Mouse (Mus musculus) G1E (cell line): ENCODE data around the gene Ppm1h. TPM values are rescaled to one million over a fixed set of nuclear protein-coding genes. Genes with fewer than 3 reads are reported as not detected.

Experiments
- ATAC-seq: 2 replicates; pipeline ENCODE4 v1.8.0; 2016; ENCODE audit warnings: mild to moderate bottlenecking; ENCODE audit not compliant: insufficient number of reproducible peaks, poor library complexity, low FRiP score, severe bottlenecking; ENCODE audit errors: extremely low read depth
- DNase-seq: peaks from one replicate; pipeline ENCODE4 v3.0.0; 2012; ENCODE audit warnings: low spot score
- H3K27me3 ChIP-seq: 2 replicates; pipeline ENCODE4 v1.6.1; 2012; ENCODE audit warnings: mild to moderate bottlenecking, low read length, inconsistent platforms; ENCODE audit not compliant: insufficient read depth
- H3K36me3 ChIP-seq: replicated peaks from 2 replicates; pipeline ENCODE3; 2012; ENCODE audit warnings: mild to moderate bottlenecking, inconsistent platforms
- H3K4me1 ChIP-seq: 2 replicates; pipeline ENCODE4 v1.6.1; 2012; ENCODE audit warnings: low read depth, low read length, inconsistent platforms, mixed read lengths; ENCODE audit not compliant: insufficient read depth
- H3K4me3 ChIP-seq: 2 replicates; pipeline ENCODE4 v1.5.1; 2012; ENCODE audit warnings: low read depth, mild to moderate bottlenecking, inconsistent platforms, low read length, moderate library complexity, mixed read lengths
- H3K9me3 ChIP-seq: replicated peaks from 2 replicates; pipeline ENCODE4 v1.6.1; 2012; ENCODE audit warnings: inconsistent platforms
- CTCF ChIP-seq: IDR thresholded peaks from 2 replicates; pipeline ENCODE4 v1.5.1; 2012; ENCODE audit warnings: low read depth, low read length, inconsistent platforms, mixed read lengths
- GATA1 ChIP-seq: IDR thresholded peaks from 2 replicates; pipeline ENCODE4 v1.6.1; 2012; ENCODE audit warnings: borderline replicate concordance, low read length, inconsistent platforms, mixed read lengths
- GATA2 ChIP-seq: IDR thresholded peaks from 2 replicates; pipeline ENCODE4 v1.6.1; 2012; ENCODE audit warnings: low read depth, low read length, inconsistent platforms, borderline replicate concordance
- POLR2AphosphoS5 ChIP-seq: IDR thresholded peaks from 2 replicates; pipeline ENCODE4 v1.6.1; 2012; ENCODE audit warnings: low read depth, low read length, inconsistent platforms; ENCODE audit not compliant: insufficient replicate concordance
- TAL1 ChIP-seq: conservative IDR thresholded peaks from 2 replicates; pipeline ENCODE4 v1.6.1; 2012; ENCODE audit warnings: low read depth, low read length, inconsistent platforms, mixed read lengths
- polyA plus RNA-seq: library from polyadenylated mRNA; stranded (reverse); fragments of >175 nt; gene quantifications from 2 replicates; pipeline ENCODE4 v1.2.3, GENCODE M21; 2012
- total RNA-seq, 2 experiments: library from RNA; stranded (forward) in 1 of 2; stranded (reverse) in 1 of 2; fragments of 200-1000 nt in 1 of 2; fragments of >200 nt in 1 of 2; fragmentation: Nextera tagmentation in 1 of 2; gene quantifications; 2 replicates each; pipeline ENCODE4 v1.2.3; 2014 to 2017

The Ppm1h gene
- total and polyA plus RNA-seq, 3 experiments = 0.27 TPM; not detected in 2

GRCm38 (mm10) chr10:122681085-122681408 is 2.5 kb downstream of the Ppm1h start:
- peaks cover 52% of the 10 kb centered on the region for H3K9me3 ChIP-seq
- H3K4me1 ChIP-seq = no peaks in the 10 kb centered on the region
- DNase-seq (no peak), ATAC-seq (no peak)
- no peaks in the 10 kb centered on the region for H3K27me3 ChIP-seq
- TF ChIP-seq GATA1 = no peak
- TF ChIP-seq GATA2 = no peak
- TF ChIP-seq CTCF = no peak
- TF ChIP-seq TAL1 = no peak
- TF ChIP-seq POLR2AphosphoS5 = no peak
- no peaks in the 10 kb centered on the region for H3K36me3 ChIP-seq
- H3K4me3 ChIP-seq = no peak overlapping the region

DNA sequence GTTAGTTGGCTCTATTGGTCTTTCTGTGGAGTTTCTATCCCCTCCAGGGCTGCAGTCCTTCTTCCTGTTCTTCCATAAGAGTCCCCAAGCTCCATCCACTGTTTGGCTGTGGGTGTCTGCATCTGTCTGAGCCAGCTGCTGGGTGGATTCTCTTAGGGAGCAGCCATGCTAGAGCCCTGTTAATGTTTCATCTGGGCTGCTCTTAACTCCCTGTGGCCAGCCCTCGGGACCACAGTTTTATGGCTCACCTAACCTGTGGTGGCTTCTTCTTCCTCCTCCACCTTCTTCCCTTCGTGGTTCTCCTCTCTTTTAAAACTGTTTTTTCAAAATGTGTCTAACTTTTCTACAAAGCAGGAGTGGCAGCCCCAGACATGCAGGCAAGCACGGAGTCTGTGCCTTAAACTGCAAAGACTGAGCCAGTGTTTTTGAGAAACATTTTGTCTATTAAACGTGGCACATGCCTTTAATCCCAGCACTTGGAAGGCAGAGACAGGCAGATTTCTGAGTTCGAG is 5.3 kb downstream of the Ppm1h start:
- no peak overlapping the region for H3K4me3 ChIP-seq
- no peaks in the 10 kb centered on the region for H3K4me1 ChIP-seq
- DNase-seq (no peak), ATAC-seq (no peak)
- H3K27me3 ChIP-seq = no peaks in the 10 kb centered on the region
- H3K36me3 ChIP-seq = no peaks in the 10 kb centered on the region
- no peak for TF ChIP-seq GATA1
- no peak for TF ChIP-seq POLR2AphosphoS5
- TF ChIP-seq GATA2 = no peak
- TF ChIP-seq TAL1 = no peak
- TF ChIP-seq CTCF = no peak
- H3K9me3 ChIP-seq = peaks cover 56% of the 10 kb centered on the region

DNA sequence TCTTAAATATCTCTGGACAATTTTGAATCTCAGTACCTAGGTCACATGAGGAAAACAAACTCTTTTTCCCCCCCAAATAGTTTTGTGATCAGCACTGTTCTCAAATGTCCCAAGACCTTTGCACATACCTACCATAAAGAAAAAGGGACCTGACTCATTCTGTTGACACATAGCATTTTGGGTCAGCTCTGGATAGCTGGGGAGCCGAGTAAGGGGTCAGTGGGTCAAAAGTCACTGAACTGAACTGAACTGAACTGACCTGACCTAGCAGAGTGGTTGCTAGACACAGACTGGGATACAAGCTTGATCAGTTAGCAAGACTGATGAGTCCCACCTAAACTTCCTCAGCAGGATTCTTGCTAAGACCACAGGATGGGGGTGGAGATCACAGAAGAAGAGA is 6.7 kb downstream of the Ppm1h start:
- DNase-seq = no peak
- Histone ChIP-seq H3K4me3 (no peak overlapping the region), H3K27me3 (no peaks in the 10 kb centered on the region), H3K4me1 (no peaks in the 10 kb centered on the region), H3K9me3 (peaks cover 48% of the 10 kb centered on the region), H3K36me3 (no peaks in the 10 kb centered on the region)
- ATAC-seq = no peak
- TF ChIP-seq GATA2 (no peak), TAL1 (no peak), POLR2AphosphoS5 (no peak), GATA1 (no peak), CTCF (no peak)

DNA sequence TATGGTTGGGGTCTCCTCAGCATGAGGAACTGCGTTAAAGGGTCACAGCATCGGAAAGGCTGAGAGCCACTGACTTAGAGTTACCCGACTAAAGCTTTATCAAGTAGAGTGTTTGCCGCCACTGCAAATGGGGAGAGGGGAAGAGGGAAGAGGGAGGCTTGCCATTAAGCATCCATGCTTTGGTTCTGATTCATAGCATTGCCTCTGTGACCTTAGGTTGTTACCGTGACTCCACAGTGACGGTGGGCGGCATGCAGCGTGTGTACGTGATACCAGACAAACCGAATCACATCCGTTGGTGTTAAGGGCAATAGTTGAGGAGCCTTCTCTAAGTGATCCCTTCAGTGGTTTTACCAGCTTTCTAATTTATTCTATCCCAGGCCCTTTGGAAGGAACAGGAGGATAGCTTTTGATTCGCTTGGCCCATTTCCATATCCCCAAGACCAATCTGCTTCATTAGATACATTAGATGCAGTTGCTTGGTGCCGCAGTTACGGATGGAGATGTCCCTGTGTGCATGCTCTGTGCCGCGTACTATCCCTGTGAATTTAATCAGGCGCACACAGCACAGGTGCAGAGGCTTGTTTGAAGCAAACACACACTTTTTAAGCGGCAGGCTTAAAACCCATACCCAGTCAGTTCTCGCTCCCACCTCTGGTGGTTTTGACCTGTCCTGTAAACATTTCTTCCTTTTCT is 7.4 kb downstream of the Ppm1h start:
- no peak for DNase-seq
- Histone ChIP-seq H3K4me1 (no peaks in the 10 kb centered on the region), H3K36me3 (no peaks in the 10 kb centered on the region), H3K4me3 (no peak overlapping the region), H3K27me3 (no peaks in the 10 kb centered on the region), H3K9me3 (peaks cover 49% of the 10 kb centered on the region)
- no peak for ATAC-seq
- TF ChIP-seq POLR2AphosphoS5 (no peak), GATA2 (no peak), CTCF (no peak), TAL1 (no peak), GATA1 (no peak)

DNA sequence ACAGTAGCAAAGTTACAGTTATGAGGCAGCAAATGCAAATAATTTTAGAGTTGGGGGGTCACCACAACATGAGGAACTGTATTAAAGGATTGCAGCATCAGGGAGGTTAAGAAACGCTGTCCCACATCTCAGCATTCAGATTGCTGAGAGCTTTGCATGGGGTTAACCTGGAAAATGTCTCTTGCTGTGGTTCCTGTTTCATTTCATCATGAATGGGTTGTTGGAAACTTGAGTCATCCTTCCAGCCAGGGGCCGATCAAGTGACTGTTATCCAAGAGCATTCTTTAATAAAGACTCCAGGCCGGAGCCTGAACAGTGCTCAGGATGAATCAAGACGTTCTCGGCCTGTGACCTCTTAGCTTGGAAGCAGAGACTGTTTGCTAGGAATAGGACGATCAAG is 12.1 kb downstream of the Ppm1h start:
- no peak for TF ChIP-seq TAL1
- TF ChIP-seq GATA1 = no peak
- TF ChIP-seq POLR2AphosphoS5 = no peak
- TF ChIP-seq CTCF = no peak
- no peak for TF ChIP-seq GATA2
- peaks cover 57% of the 10 kb centered on the region for H3K9me3 ChIP-seq
- DNase-seq = no peak
- H3K4me3 ChIP-seq = no peak overlapping the region
- H3K27me3 ChIP-seq = no peaks in the 10 kb centered on the region
- no peaks in the 10 kb centered on the region for H3K36me3 ChIP-seq
- H3K4me1 ChIP-seq = no peaks in the 10 kb centered on the region
- ATAC-seq = no peak

- Histone ChIP-seq H3K36me3 (no peaks in the 10 kb centered on the region), H3K4me3 (no peak overlapping the region), H3K27me3 (no peaks in the 10 kb centered on the region), H3K9me3 (peaks cover 51% of the 10 kb centered on the region), H3K4me1 (no peaks in the 10 kb centered on the region)
- ATAC-seq (no peak), DNase-seq (no peak)
- no peak for TF ChIP-seq CTCF
- TF ChIP-seq GATA2 = no peak
- TF ChIP-seq GATA1 = no peak
- no peak for TF ChIP-seq TAL1
- no peak for TF ChIP-seq POLR2AphosphoS5
Observed at GRCm38 (mm10) chr10:122693158-122693777, 14.7 kb downstream of the Ppm1h start.
